Mouse (Mus musculus): ENCODE measurements around the gene Foxa1. TPM values are rescaled to one million over a fixed set of nuclear protein-coding genes. Genes with fewer than 3 reads are reported as not detected.
A peak's percentile ranks its signal among the peaks of the same experiment; 100 is the strongest.

Gene Foxa1
- total and polyA plus RNA-seq, 2 experiments: 4.1 to 15.2 TPM

GRCm38 (mm10) chr12:57496347-57497119 lies 50.2 kb downstream of the Foxa1 start:
- no peaks in the 10 kb centered on the region for H3K36me3 ChIP-seq (ENCODE audit: control insufficient read depth, insufficient read depth, low read length)
- H3K4me1 ChIP-seq (ENCODE audit: control insufficient read depth, insufficient read depth, low read length): peaks cover 4% of the 10 kb centered on the region
- no peak overlapping the region for H3K4me3 ChIP-seq (ENCODE audit: insufficient read depth, low read depth, low read length)
- DNase-seq (ENCODE audit: extremely low read depth, low read depth, low spot score): peak; percentile 40
- H3K9ac ChIP-seq (ENCODE audit: low read depth, low read length): no peak overlapping the region
- no peak for TF ChIP-seq POLR2A (IDR thresholded peaks at IDR 0.05; ENCODE audit: extremely low read depth, insufficient read depth, low read length)
- TF ChIP-seq CTCF (IDR thresholded peaks at IDR 0.05; ENCODE audit: low read depth, low read length): no peak
- H3K27ac ChIP-seq (replicated peaks; ENCODE audit: insufficient read depth, low read depth, low read length): no peak overlapping the region
- whole genome bisulfite sequencing: 25% methylated on average over 6 of the region's 6 CpGs
- no peaks in the 10 kb centered on the region for H3K79me2 ChIP-seq (ENCODE audit: control insufficient read depth, insufficient read depth, low read length)
- no peaks in the 10 kb centered on the region for H3K27me3 ChIP-seq (ENCODE audit: control insufficient read depth, insufficient read depth, low read length)

Other genes with a start within 250 kb of the Foxa1 start
- 1.0 and 1.1 TPM in 2 replicates for gene Ttc6, start 17.2 kb upstream of the Foxa1 start, total RNA-seq (2014; rRNA removed)
- gene Ttc6, start 17.2 kb upstream of the Foxa1 start, polyA plus RNA-seq (2012; rRNA removed): 0.87 and 1.0 TPM in 2 replicates

Measured in liver, adult 2 months (tissue).